Mouse (Mus musculus) cerebellum, adult 2 months (tissue): ENCODE data around the gene Prim1. TPM values are rescaled to one million over a fixed set of nuclear protein-coding genes. Genes with fewer than 3 reads are reported as not detected.
A peak's percentile ranks its signal among the peaks of the same experiment; 100 is the strongest.

Source experiments
- DNase-seq, 2 experiments: peaks; one replicate each; pipeline ENCODE4 v3.0.0; 2021
- H3K27ac ChIP-seq: fragments of 200-500 bp; 2 replicates; pipeline ENCODE4 v1.5.1; 2012; ENCODE audit warnings: low read length, control low read depth, inconsistent platforms; ENCODE audit not compliant: insufficient read depth
- H3K27me3 ChIP-seq: fragments of 200-500 bp; 2 replicates; pipeline ENCODE4 v1.6.1; 2012; ENCODE audit warnings: inconsistent platforms, mild to moderate bottlenecking, low read length, moderate library complexity; ENCODE audit not compliant: control insufficient read depth, insufficient read depth
- H3K4me1 ChIP-seq: fragments of 200-500 bp; 2 replicates; pipeline ENCODE4 v1.6.1; 2011; ENCODE audit warnings: low read length; ENCODE audit not compliant: control insufficient read depth, insufficient read depth
- H3K4me3 ChIP-seq: fragments of 200-500 bp; replicated peaks from 2 replicates; pipeline ENCODE3; 2011; ENCODE audit warnings: mild to moderate bottlenecking, low read depth, low read length, control low read depth; ENCODE audit not compliant: insufficient read depth
- CTCF ChIP-seq: fragments of 200-500 bp; IDR thresholded peaks from 2 replicates; pipeline ENCODE4 v1.5.1; 2011; ENCODE audit warnings: low read depth, mild to moderate bottlenecking, control low read depth, low read length, moderate library complexity, borderline replicate concordance; ENCODE audit not compliant: insufficient read depth
- POLR2A ChIP-seq: fragments of 200-500 bp; IDR thresholded peaks from 2 replicates; pipeline ENCODE4 v1.6.1; 2011; ENCODE audit warnings: low read length, control low read depth, borderline replicate concordance; ENCODE audit not compliant: insufficient read depth
- WGBS: fragments of 180-500 bp; shearing (Covaris S2); methylation state at CpG from one replicate; pipeline ENCODE4 v1.1.7; 2018; 5-methylcytosine and 5-hydroxymethylcytosine counted together
- polyA plus RNA-seq: library from polyadenylated mRNA; depleted of rRNA; stranded (reverse); fragments of >200 nt; gene quantifications from 2 replicates; pipeline ENCODE4 v1.2.3, GENCODE M21; 2012; rRNA removed

The Prim1 gene
- polyA plus RNA-seq = 16.2 and 17.4 TPM in 2 replicates

DNA sequence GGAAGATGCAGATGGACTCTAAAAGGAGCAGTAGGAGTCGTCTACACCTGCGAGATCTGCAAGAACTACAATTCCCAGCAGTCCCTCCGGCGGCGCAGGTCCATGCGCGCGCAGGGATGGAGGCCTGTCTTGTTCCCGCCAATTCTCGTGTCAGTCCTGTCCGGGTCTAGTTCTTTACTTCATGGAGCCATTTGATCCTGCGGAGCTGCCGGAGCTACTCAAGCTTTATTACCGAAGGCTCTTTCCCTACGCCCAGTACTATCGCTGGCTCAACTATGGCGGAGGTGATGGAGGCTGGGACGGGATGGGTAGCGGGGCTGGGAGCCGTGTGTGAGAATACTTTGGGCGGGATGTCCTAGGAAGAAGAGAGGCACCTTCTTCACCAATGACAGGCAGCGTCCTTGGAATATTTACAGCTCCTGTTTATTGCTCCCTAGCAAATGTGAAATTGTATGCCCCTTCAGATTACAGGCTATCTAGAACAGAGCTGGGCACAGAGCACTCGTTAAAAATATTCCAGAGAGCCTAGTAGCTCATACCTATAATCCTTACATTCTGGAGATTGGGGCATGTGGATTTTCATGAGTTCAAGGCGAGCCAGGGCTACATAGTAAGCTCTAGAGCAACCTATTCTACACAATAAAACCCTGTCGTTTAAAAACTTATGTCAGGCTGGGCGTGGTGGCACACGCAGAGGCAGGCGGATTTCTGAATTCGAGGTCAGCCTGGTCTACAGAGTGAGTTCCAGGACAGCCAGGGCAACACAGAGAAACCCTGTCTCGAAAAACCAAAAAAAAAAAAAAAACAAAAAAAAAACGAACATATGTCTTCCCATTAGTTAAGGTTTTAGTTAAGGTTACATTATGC is at the start of gene Prim1:
Prim1 (plus strand) TSS at position 101 of the 867 bp plus-strand sequence.
- WGBS = 2% methylated on average over 31 of the region's 31 CpGs
- Histone ChIP-seq H3K27ac (no peak within 1 kb of the TSS), H3K4me3 (peak within 1 kb of the TSS; percentile 82), H3K27me3 (no peaks in the 10 kb centered on the region), H3K4me1 (no peaks in the 10 kb centered on the region)
- peak; percentile 41; the same call in 1 of the 2 replicates for TF ChIP-seq POLR2A
- TF ChIP-seq CTCF = no peak
- DNase-seq = peak; percentile 88 to 89

DNA sequence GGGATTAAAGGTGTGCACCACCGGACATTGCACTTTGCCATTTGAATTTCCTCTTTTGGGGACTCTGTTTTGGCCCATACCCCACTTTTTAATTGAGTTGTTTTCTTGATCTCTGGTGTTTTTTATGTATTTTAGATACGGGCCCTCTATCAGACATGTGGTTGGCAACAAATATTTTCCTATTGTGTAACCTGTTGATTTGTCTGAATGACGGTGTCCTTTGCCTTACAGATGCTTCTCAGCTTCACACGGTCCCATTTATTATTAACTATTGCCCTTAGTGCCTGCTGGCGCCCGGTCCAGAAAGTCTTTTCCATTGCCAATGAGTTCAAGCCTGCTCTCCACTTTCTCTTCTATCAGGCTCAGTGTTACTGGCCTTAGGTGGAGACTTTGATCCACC is 48.5 kb upstream of the Prim1 start:
- H3K27ac ChIP-seq = no peak overlapping the region
- no peaks in the 10 kb centered on the region for H3K4me1 ChIP-seq
- WGBS = 85% methylated on average over 6 of the region's 6 CpGs
- no peaks in the 10 kb centered on the region for H3K27me3 ChIP-seq
- no peak for DNase-seq
- H3K4me3 ChIP-seq = no peak overlapping the region
- TF ChIP-seq POLR2A (no peak), CTCF (no peak)

DNA sequence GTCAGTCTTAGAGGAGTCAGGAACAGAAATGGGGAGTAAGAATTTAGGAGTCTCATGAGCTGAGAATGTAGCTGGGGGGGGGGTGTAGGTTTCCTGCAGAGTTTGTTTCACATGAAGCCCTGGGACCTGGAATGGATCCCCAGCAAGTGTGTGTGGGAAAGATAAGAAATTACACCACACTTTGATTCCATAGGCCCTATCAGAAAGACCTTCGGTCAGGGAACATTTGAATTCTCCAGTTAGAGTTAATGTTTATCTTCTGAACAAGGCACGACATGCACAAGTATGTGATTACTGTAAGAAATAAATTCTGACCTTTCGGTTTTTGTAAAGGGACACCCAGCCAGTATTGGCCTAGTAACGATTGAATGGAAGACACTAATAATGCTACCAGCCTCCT is 45.1 kb upstream of the Prim1 start:
- no peak overlapping the region for H3K27ac ChIP-seq
- DNase-seq = no peak
- no peaks in the 10 kb centered on the region for H3K27me3 ChIP-seq
- no peaks in the 10 kb centered on the region for H3K4me1 ChIP-seq
- 88% methylated on average over 4 of the region's 4 CpGs for WGBS
- no peak overlapping the region for H3K4me3 ChIP-seq
- TF ChIP-seq CTCF (no peak), POLR2A (no peak)

DNA sequence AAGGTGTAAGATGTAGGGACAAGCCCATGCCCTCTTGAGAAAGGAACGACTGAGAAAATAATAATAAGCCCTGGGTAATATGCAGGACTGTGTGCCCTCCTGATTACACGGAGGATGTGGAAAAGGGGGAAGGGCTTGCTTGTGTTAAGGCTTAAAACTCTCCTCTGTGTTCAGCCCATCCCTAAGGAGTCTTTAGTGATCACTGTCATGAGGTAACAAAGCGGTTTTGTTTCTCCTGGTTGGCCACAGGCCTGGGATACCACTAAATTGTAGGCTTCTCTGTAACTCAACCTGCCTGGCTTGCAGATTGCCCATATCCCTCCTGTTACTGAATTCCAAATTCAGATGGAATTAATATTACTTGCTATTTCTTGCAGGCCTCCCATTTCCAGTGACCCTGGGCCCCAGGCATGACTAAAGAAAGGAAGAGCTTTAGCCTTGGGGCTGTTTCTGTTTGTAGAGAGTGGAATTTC is 44.6 kb upstream of the Prim1 start:
- Histone ChIP-seq H3K27ac (no peak overlapping the region), H3K4me1 (no peaks in the 10 kb centered on the region), H3K27me3 (no peaks in the 10 kb centered on the region), H3K4me3 (no peak overlapping the region)
- no peak for DNase-seq
- TF ChIP-seq POLR2A (no peak), CTCF (no peak)
- WGBS = 64% methylated on average over 3 of the region's 3 CpGs

DNA sequence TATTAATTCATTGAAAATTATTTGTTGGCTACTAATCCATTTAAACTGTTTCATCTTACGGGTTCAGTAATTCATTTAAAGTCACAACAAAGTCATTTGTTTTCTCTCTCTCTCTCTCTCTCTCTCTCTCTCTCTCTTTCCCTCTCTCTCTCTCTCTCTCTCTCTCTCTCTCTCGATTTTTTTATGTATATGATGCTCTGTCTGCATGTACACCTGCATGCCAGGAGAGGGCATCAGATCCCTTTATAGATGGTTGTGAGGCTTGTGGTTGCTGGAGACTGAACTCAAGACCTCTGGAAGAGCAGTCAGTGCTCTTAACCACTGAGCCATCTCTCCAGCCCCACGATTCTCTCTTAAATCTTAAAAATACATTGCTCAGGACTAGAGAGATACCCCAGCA is 43.8 kb upstream of the Prim1 start:
- 71% methylated on average over 3 of the region's 3 CpGs for WGBS
- H3K4me1 ChIP-seq = no peaks in the 10 kb centered on the region
- H3K27ac ChIP-seq = no peak overlapping the region
- H3K4me3 ChIP-seq = no peak overlapping the region
- no peak for DNase-seq
- TF ChIP-seq POLR2A (no peak), CTCF (no peak)
- no peaks in the 10 kb centered on the region for H3K27me3 ChIP-seq

DNA sequence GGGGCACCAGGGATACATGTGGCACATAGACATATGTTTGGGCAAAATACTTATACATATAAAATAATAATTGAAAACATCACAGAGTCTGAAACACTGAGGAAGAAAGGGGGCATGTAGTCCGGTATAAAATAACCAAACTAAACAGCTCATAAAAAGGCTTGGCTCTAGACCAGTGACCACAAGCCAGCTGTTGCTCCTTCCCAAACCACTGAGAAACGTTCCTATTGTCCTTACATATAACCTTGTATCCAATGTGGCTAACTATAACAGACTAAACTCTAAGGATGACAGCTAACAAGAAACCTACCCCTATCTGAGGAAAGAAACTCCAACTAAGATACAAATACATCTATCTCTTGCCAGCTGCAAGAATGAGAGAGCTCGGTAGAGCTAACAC is 40.9 kb upstream of the Prim1 start:
- no peak for DNase-seq
- Histone ChIP-seq H3K4me3 (no peak overlapping the region), H3K27ac (no peak overlapping the region), H3K27me3 (no peaks in the 10 kb centered on the region), H3K4me1 (no peaks in the 10 kb centered on the region)
- 73% methylated on average over 3 of the region's 3 CpGs for WGBS
- no peak for TF ChIP-seq CTCF
- TF ChIP-seq POLR2A = no peak

DNA sequence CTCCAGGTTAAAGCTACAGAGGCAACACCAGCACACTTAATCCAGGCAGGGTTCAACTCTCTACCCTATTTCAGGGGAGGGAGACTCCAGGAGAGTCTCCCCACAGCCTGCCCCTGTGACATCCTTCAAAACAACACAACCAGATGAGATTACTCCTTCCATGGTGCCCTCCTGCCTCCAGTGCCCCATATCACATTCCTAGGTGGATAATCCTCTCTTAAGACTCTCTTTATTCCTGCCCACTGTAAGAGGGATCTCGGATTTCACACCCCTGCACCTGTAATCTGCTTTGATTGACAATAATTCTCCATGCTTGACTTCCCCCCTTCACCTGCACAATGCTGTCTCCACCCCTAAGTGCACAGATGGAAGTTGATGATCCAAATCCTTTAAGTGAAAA is 39.5 kb upstream of the Prim1 start:
- no peaks in the 10 kb centered on the region for H3K4me1 ChIP-seq
- no peaks in the 10 kb centered on the region for H3K27me3 ChIP-seq
- H3K27ac ChIP-seq = no peak overlapping the region
- H3K4me3 ChIP-seq = no peak overlapping the region
- DNase-seq = no peak
- WGBS = 32% methylated on average over 1 of the region's 1 CpGs
- no peak for TF ChIP-seq CTCF
- TF ChIP-seq POLR2A = no peak

DNA sequence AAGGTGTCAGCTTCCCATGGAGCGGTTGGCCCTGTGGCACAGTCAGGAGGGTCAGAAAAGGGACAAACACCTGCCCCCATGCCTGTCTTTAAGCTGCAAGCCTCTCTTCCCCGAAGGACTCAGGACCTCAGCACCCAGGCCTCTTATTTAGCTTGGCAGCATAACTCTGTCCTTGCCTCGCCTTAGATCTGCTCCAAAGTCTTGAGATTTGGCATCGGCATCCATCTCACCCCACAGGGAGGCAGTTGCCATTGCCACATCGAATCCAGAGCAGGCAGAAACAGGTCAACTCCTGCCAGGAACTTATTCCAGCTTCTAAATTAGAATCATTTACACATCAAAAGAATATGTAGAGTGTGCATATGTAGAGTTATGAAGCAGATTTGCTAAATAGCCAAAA is 30.3 kb upstream of the Prim1 start:
- TF ChIP-seq POLR2A = no peak
- TF ChIP-seq CTCF = no peak
- WGBS = 24% methylated on average over 5 of the region's 5 CpGs
- no peak for DNase-seq
- no peaks in the 10 kb centered on the region for H3K4me1 ChIP-seq
- H3K27me3 ChIP-seq = no peaks in the 10 kb centered on the region
- no peak overlapping the region for H3K4me3 ChIP-seq
- H3K27ac ChIP-seq = no peak overlapping the region
